Mouse (Mus musculus): ENCODE measurements around the gene Vmn1r85. TPM values are rescaled to one million over a fixed set of nuclear protein-coding genes. Genes with fewer than 3 reads are reported as not detected.
"Not testable (repeated sequence)": the region's sequence is repeated elsewhere in the genome, so short reads cannot be mapped to it uniquely, and the experiment has no call there.

The Vmn1r85 gene
- not detected for total RNA-seq (2018; cell fraction: chromatin; rRNA removed)
- not detected for total RNA-seq (2018; cell fraction: cytosol; rRNA removed)
- total RNA-seq (2018; cell fraction: nucleus; rRNA removed) = not detected
- not detected in 3 replicates for polyA plus RNA-seq (2018)

DNA sequence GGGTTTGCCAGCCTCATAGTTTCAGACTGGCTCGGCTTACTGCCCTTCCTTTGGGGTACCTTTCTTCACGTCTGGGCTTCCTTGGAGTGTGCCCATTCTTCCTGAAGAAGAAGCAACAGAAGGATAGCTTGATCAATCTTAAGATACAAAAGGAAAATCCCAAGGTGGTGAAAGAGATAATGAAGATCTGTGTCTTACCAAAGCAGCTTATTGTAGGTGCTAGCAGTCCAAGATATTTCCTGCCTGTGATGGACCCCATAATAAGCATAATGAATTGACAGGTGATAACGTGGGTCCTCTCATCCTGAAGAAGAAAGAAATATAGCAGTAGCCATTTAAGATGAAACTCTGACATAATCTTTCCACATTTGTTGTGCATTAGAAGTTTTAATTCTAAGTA is at the start of gene Vmn1r85:
Gene Vmn1r85 (minus strand): TSS at position 101 of the 400 bp plus-strand sequence.
- Histone ChIP-seq H3K79me2 (ENCODE audit: inconsistent target) (no peaks in the 10 kb centered on the region), H3K27ac (no peak within 1 kb of the TSS), H3K36me3 (ENCODE audit: inconsistent target) (no peaks in the 10 kb centered on the region), H3K4me3 (ENCODE audit: inconsistent target) (no peak within 1 kb of the TSS)
- WGBS (ENCODE audit: missing documents) = 58% methylated on average over 3 of the region's 3 CpGs

DNA sequence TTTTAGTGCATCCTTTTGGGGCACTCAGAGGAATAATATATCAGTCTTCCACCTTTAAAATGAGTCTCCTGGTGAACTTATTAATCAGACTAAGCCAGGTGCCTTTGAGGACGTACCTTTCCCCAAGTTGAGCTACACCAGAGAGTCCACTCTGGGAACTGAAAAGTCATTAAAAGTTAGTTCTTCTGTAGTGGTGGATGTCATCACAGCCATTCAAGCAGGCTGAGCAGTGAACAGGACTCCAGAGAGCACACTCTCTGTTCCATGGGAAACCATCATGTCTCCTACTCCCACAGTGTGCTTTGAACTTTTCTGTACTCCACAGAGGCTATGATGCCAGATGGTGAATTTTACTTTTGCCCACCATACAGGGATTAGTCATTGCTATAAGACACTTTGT is 45.1 kb upstream of the Vmn1r85 start, which contains the start of gene Vmn1r87:
Gene Vmn1r87 (minus strand): TSS at position 101 of the 400 bp plus-strand sequence.
- H3K79me2 ChIP-seq (ENCODE audit: inconsistent target) = no peaks in the 10 kb centered on the region
- no peak within 1 kb of the TSS for H3K4me3 ChIP-seq (ENCODE audit: inconsistent target)
- H3K27ac ChIP-seq = no peak within 1 kb of the TSS
- 86% methylated on average over 1 of the region's 1 CpGs for WGBS (ENCODE audit: missing documents)
- no peaks in the 10 kb centered on the region for H3K36me3 ChIP-seq (ENCODE audit: inconsistent target)

DNA sequence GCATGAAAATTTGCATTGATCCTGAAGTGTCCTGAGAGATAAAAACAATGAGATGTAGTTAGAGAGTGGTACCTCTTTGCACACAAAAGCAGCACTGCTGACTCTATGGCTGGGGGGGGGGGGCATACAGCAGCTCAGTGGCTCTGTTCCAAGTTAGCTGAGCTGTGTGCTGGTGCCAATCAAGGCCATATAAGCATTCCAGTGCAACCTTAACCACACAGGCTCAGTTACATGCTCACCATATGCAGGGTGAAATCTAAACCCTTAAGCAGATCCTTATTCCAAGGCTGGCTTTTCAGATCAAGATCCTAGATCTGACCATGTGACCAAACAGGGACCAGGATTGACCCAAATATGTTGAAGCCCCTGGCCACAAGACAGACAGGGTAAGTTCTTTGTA is 42.4 kb upstream of the Vmn1r85 start:
- Histone ChIP-seq H3K27ac (no peak overlapping the region), H3K4me3 (ENCODE audit: inconsistent target) (no peak overlapping the region)

DNA sequence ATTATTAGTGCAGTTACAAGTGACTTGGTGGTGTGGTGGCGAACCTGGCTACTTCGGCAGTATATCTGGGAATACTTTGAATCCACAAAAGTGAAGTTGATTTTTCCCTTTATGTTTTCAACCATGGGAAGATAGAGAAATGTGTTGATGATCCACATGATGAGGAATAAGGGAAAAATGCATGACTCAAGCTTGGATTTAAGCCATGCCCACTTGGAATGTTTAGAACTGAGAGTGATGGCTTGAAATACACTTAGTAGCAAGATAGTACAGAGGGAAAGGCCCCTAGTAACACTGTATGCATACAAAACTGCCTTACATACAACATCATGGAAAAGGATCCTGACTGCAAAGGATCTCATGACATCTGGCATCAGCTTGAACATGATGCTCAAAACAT is 36.9 kb upstream of the Vmn1r85 start:
- Histone ChIP-seq H3K36me3 (ENCODE audit: inconsistent target) (no peaks in the 10 kb centered on the region), H3K27ac (no peak overlapping the region), H3K79me2 (ENCODE audit: inconsistent target) (no peaks in the 10 kb centered on the region), H3K4me3 (ENCODE audit: inconsistent target) (no peak overlapping the region)
- 97% methylated on average over 2 of the region's 2 CpGs for WGBS (ENCODE audit: missing documents)

More for the DNA sequence above, 42.4 kb upstream of the Vmn1r85 start:
- H3K79me2 ChIP-seq (ENCODE audit: inconsistent target) = no peaks in the 10 kb centered on the region
- H3K36me3 ChIP-seq (ENCODE audit: inconsistent target) = no peaks in the 10 kb centered on the region

DNA sequence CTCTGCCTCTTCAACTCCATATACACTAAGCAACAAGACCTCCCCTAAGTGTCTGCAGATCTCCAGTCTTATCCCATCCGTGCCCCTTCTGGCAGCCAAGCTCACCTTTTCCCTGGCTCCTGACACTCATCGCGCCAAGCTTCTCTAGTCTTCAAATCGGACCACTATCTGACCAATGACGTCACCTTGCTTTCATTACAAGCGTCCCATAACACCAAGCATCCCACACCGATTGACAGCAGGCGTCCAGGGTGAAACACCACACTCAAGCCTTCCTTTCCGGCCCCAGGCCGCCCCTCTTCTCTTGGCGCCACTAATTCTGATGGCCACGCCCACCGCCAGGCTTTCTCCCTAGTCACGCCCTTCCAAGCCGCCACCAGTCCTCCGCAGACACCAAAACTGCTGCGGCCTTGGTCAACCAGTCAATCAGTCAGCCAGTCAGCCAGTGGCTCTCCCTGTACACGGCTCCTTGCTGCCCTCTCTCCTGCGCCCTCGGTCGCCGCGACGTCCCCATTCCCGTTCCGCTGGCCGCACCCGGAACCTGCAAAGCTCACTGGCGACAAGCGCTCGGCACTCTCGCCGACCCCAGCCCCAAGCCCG is 28.7 kb upstream of the Vmn1r85 start:
- WGBS (ENCODE audit: missing documents) = 0% methylated on average over 4 of the region's 34 CpGs
- not testable (repeated sequence) for H3K79me2 ChIP-seq (ENCODE audit: inconsistent target); H3K4me3 ChIP-seq (ENCODE audit: inconsistent target); H3K36me3 ChIP-seq (ENCODE audit: inconsistent target); H3K27ac ChIP-seq

DNA sequence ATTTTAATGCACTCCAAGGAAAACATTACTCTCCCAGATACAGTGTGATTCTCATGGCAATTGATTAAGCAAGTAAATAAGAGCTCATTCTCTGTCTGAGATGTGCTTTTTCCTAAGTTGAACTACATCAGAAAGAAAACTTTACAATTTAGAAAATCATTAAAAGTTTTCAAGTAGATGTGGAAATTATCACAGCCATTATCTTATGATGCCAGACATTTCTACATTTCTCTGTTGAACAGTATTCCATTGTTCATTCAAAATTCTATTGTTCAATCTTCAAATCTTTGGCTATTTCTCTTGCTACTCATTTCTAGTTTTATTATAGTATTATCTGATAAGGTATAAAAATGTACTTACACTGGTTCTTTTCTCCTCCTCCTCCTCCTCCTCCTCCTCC is 24.8 kb upstream of the Vmn1r85 start, which contains the start of gene Vmn1r86:
Gene Vmn1r86 (minus strand): TSS at position 101 of the 400 bp plus-strand sequence.
- no peak within 1 kb of the TSS for H3K4me3 ChIP-seq (ENCODE audit: inconsistent target)
- H3K79me2 ChIP-seq (ENCODE audit: inconsistent target) = no peaks in the 10 kb centered on the region
- no peak within 1 kb of the TSS for H3K27ac ChIP-seq
- no peaks in the 10 kb centered on the region for H3K36me3 ChIP-seq (ENCODE audit: inconsistent target)

DNA sequence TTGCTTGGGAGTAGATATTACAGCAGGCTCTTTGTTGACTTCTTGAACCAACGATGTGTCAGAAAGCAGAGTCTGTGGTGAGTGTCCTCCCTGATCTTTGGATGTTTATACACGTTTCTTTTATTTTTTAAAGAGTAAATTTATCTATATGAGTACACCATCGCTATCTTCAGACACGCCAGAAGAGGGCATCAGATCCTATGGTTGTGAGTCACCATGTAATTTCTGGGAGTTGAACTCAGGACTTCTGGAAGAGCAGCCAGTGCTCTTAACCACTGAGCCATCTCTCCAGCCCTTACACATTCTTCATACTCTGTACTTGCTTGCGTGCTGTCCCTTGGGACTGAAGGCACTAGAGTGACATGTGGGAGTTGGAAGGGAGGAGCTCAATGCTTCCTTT is 22.7 kb downstream of the Vmn1r85 start:
- Histone ChIP-seq H3K4me3 (ENCODE audit: inconsistent target) (no peak overlapping the region), H3K79me2 (ENCODE audit: inconsistent target) (no peaks in the 10 kb centered on the region), H3K27ac (no peak overlapping the region), H3K36me3 (ENCODE audit: inconsistent target) (no peaks in the 10 kb centered on the region)
- 78% methylated on average over 5 of the region's 5 CpGs for WGBS (ENCODE audit: missing documents)

DNA sequence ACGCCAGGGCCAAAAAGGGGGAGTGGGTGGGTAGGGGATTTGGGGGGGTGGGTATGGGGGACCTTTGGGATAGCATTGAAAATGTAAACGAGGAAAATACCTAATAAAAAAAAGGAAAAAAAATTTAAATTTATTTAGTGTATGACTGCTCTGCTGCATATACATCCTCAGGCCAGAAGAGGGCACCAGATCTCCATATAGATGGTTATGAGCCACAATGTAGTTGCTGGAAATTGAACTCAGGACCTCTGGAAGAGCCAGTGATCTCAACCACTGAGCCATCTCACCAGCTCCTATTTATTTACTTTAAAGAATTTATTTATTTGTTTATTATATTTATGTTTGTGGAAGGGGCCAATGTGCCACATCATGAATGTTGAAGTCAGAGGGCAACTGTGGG is 31.6 kb downstream of the Vmn1r85 start:
- no CpG with 5 or more reads among the region's 2 CpGs for WGBS (ENCODE audit: missing documents)
- H3K4me3 ChIP-seq (ENCODE audit: inconsistent target); H3K27ac ChIP-seq; H3K79me2 ChIP-seq (ENCODE audit: inconsistent target); H3K36me3 ChIP-seq (ENCODE audit: inconsistent target): not testable (repeated sequence)

DNA sequence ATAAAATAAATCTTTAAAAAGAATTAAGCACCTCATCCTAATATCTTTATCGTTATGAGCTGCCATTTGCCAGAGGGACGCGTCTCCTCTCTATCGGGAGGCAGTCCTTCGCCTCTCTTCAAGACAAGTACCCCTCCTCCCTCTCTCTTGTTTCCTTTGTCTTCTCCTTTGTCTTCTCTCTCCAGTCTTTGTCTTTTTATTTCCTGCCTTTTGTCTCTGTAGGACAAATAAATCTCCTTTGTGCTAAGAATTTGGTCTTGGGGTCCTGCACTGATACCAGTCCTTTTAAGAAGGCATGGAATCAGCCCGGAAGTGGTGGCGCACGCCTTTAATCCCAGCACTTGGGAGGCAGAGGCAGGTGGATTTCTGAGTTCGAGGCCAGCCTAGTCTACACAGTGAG is 35.4 kb downstream of the Vmn1r85 start:
- WGBS (ENCODE audit: missing documents) = 89% methylated on average over 8 of the region's 9 CpGs
- no peak overlapping the region for H3K27ac ChIP-seq
- no peak overlapping the region for H3K4me3 ChIP-seq (ENCODE audit: inconsistent target)
- H3K79me2 ChIP-seq (ENCODE audit: inconsistent target) = no peaks in the 10 kb centered on the region
- no peaks in the 10 kb centered on the region for H3K36me3 ChIP-seq (ENCODE audit: inconsistent target)

DNA sequence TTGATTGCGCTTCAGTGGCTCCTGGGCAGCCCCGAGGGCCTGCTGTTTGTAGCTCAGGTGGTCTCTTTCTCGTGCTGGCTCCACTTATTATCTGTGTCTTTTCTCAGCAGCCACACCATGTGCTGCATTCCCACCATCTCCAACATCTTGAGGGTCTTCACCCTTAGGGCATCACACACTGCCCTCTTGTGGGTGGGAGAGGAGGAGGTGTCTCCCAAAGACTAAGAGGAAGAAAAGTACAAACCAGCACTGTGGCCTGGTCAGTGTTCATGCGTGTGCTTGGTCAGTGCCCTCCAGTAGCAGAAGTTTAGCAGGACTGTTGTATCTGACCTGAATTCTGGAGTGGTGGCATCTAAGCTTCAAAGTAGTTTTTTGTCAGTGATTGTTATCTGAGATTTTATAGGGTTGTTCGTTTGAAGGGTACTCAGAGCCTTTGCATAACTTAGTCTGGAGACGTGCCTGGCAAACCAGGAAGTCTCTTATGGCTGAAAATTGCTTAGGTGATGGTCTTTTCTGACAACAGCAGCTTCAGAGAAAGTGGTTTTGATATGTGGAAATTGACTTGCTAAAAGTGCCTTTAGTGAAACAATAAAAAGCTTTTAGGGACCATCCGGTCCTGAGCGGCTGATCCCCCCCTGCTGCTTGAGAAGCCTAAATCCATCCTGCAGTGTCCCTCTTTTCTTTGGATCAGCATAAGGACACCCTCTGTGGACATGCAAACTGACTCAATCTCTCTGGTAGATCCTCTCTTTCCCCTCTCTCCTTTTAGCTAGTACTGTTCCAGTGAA is 37.9 kb downstream of the Vmn1r85 start:
- no peak overlapping the region for H3K27ac ChIP-seq
- 77% methylated on average over 8 of the region's 8 CpGs for WGBS (ENCODE audit: missing documents)

DNA sequence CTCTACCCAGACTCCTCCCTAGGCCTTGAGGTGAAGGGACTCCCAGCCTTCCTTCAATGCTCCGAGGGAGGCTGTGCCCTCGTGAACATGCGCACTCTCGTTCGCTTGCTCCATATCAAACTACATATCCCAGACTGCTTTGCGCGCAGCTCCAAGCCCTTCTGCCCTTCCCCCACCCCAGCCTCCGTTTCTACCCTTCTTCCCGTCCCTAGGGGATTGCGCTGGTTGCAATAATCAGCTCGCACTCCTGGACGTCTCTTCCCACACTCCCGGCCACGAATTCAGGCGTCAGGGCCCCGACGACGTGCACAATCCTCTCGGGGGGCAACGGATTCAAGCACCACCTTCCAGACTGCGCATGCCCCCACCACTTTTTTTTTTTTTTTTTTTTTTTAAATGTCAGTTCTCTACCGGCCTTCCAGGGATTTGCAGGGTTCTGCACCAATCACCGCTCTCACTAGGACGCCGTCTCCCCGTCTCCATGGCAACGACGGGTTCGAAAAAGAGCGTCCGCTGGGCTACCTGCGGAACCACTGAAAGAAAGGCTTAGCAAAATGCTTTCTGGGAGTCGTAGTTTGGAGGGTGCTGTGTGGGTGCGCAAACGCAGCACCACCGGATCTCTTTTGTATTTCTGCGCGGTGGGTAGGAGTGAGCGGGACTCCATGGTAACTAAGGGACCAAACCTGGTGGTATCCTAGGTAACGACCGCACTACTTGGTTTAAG is 40.5 kb downstream of the Vmn1r85 start, which contains the start of gene Mzf1:
Gene Mzf1 (minus strand): TSS at position 478 of the 724 bp plus-strand sequence.
- Histone ChIP-seq H3K36me3 (ENCODE audit: inconsistent target) (no peaks in the 10 kb centered on the region), H3K27ac (peak within 1 kb of the TSS; percentile 72), H3K79me2 (ENCODE audit: inconsistent target) (no peaks in the 10 kb centered on the region), H3K4me3 (ENCODE audit: inconsistent target) (peak within 1 kb of the TSS; percentile 63)
- WGBS (ENCODE audit: missing documents) = under 1% methylated on average over 41 of the region's 41 CpGs

More for the DNA sequence above, 37.9 kb downstream of the Vmn1r85 start:
- H3K36me3 ChIP-seq (ENCODE audit: inconsistent target) = no peaks in the 10 kb centered on the region
- no peak overlapping the region for H3K4me3 ChIP-seq (ENCODE audit: inconsistent target)
- H3K79me2 ChIP-seq (ENCODE audit: inconsistent target) = no peaks in the 10 kb centered on the region

DNA sequence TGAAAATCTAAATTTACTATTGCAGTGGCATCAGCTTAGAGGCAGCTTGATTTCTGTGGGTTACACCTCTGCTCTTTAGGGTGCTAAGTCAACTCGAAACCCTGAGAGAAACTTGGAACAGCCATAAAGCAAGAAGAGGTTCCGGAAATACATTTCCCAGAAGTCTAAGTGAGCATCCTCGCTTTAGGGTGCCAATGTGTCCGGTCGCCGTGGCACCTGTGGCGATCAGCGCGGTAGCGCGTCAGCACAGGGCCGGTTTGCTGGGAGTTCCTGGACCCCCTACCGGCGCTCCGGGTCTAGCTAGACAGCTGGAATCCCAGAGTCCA is 41.0 kb downstream of the Vmn1r85 start:
- WGBS (ENCODE audit: missing documents) = 4% methylated on average over 15 of the region's 15 CpGs
- Histone ChIP-seq H3K79me2 (ENCODE audit: inconsistent target) (no peaks in the 10 kb centered on the region), H3K36me3 (ENCODE audit: inconsistent target) (no peaks in the 10 kb centered on the region), H3K4me3 (ENCODE audit: inconsistent target) (peak overlapping the region; percentile 63), H3K27ac (peak overlapping the region; percentile 72; the same call in 1 of the 2 replicates)

DNA sequence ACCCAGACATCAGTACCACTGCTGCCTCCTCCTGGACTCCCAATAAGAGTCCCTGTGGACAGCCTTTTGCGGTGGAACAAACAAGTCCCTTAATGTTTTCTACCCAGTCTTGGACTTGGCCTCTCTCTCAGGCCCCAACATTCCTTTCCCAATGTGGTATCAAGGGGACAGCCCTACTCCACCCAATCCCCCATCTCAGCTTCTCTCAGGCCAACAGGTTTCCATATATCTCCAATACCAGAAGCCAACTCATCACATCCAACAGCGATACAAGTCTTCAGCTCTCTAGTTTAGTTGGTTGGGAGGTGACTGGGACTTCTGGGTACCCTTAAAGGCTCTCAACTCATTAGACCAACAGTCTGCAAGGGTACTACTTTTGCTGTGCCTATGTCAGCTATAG is 41.5 kb downstream of the Vmn1r85 start:
- 100% methylated on average over 2 of the region's 2 CpGs for WGBS (ENCODE audit: missing documents)

DNA sequence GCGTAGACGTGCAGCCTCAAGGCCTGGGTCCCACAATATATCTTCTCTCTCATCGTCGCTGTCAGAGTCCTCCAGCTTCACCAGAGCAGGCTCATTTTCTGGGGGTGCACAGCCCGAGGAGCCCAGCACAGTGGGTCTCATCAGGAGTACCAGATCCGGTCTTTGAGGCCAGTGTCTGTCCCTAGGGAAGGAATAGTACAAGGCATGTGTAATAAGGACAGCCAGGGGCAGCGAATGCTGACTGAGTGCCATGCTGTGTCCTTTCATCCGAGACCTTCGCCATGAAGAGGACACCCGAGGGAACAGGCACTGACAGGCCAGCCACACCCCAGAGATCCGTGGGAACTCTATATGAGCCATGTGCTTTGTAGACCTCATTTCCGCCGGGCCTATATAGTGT is 42.0 kb downstream of the Vmn1r85 start:
- Histone ChIP-seq H3K36me3 (ENCODE audit: inconsistent target) (no peaks in the 10 kb centered on the region), H3K4me3 (ENCODE audit: inconsistent target) (no peak overlapping the region), H3K79me2 (ENCODE audit: inconsistent target) (no peaks in the 10 kb centered on the region), H3K27ac (no peak overlapping the region)
- 93% methylated on average over 11 of the region's 13 CpGs for WGBS (ENCODE audit: missing documents)

More for the DNA sequence above, 41.5 kb downstream of the Vmn1r85 start:
- Histone ChIP-seq H3K36me3 (ENCODE audit: inconsistent target) (no peaks in the 10 kb centered on the region), H3K79me2 (ENCODE audit: inconsistent target) (no peaks in the 10 kb centered on the region), H3K27ac (no peak overlapping the region), H3K4me3 (ENCODE audit: inconsistent target) (no peak overlapping the region; the same call in 1 of the 2 replicates)

DNA sequence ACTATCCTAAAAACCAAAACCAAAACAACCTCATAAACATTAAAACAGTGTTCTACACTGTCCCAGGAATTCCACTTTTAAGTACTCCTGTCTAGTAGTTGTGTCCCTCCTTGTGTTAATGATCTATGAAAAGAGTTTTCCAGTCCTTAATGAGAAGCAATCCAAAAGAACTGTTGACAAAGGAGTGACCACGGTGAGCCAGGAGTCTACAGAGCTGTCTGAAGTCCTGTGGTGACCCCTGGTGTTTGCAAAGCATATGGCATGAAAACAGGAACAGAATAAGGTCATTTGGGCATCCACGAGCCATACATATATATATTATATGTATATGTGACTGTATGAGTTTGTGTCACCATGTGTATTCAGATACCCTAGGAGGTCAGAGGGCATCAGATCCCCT is 48.9 kb downstream of the Vmn1r85 start:
- Histone ChIP-seq H3K4me3 (ENCODE audit: inconsistent target) (no peak overlapping the region), H3K36me3 (ENCODE audit: inconsistent target) (no peaks in the 10 kb centered on the region), H3K27ac (no peak overlapping the region), H3K79me2 (ENCODE audit: inconsistent target) (no peaks in the 10 kb centered on the region)
- 8% methylated on average over 2 of the region's 2 CpGs for WGBS (ENCODE audit: missing documents)

All from macrophage (primary cell).